Mouse (Mus musculus): ENCODE measurements at regions not wholly inside any gene's neighbourhood (a gene's known extent, or its start where the extent isn't known, plus 50 kb on each side); places are given as distances from the start of the nearest gene placed in this dataset.

- no peak for DNase-seq (ENCODE audit: low read depth)
These were observed 53.5 kb upstream of the Ptpn1 start for GRCm38 (mm10) chr2:167878255-167878865.

GRCm38 (mm10) chr2:167877254-167877870 lies 54.5 kb upstream of the Ptpn1 start:
- DNase-seq (ENCODE audit: low read depth): no peak

- DNase-seq (ENCODE audit: low read depth): no peak
These were observed 59.4 kb upstream of the Ptpn1 start for GRCm38 (mm10) chr2:167872507-167872906.

GRCm38 (mm10) chr2:167870153-167870552 lies 61.7 kb upstream of the Ptpn1 start:
- no peak for DNase-seq (ENCODE audit: low read depth)

GRCm38 (mm10) chr2:167866751-167867150 lies 65.1 kb upstream of the Ptpn1 start:
- peak; percentile 70 for DNase-seq (ENCODE audit: low read depth)

- no peak for DNase-seq (ENCODE audit: low read depth)
These were observed 66.3 kb upstream of the Ptpn1 start for GRCm38 (mm10) chr2:167865525-167865924.

GRCm38 (mm10) chr2:167864672-167865071 lies 67.2 kb upstream of the Ptpn1 start:
- DNase-seq (ENCODE audit: low read depth): no peak

GRCm38 (mm10) chr2:167864228-167864627 lies 67.6 kb upstream of the Ptpn1 start:
- no peak for DNase-seq (ENCODE audit: low read depth)

- no peak for DNase-seq (ENCODE audit: low read depth)
These were observed 68.2 kb upstream of the Ptpn1 start for GRCm38 (mm10) chr2:167863616-167864015.

GRCm38 (mm10) chr2:167861178-167861520 lies 70.7 kb upstream of the Ptpn1 start:
- no peak for DNase-seq (ENCODE audit: low read depth)

GRCm38 (mm10) chr2:167860457-167861177 lies 71.2 kb upstream of the Ptpn1 start:
- DNase-seq (ENCODE audit: low read depth): no peak

- DNase-seq (ENCODE audit: low read depth): no peak
These were observed 72.3 kb upstream of the Ptpn1 start for GRCm38 (mm10) chr2:167859575-167859974.

- DNase-seq (ENCODE audit: low read depth): no peak
These were observed 73.5 kb upstream of the Ptpn1 start for GRCm38 (mm10) chr2:167858346-167858745.

- no peak for DNase-seq (ENCODE audit: low read depth)
These were observed 73.9 kb upstream of the Ptpn1 start for GRCm38 (mm10) chr2:167857911-167858310.

- DNase-seq (ENCODE audit: low read depth): no peak
These were observed 74.9 kb upstream of the Ptpn1 start for GRCm38 (mm10) chr2:167856920-167857475.

GRCm38 (mm10) chr2:167856020-167856419 lies 75.8 kb upstream of the Ptpn1 start:
- DNase-seq (ENCODE audit: low read depth): no peak

GRCm38 (mm10) chr2:167854060-167854459 lies 77.8 kb upstream of the Ptpn1 start:
- no peak for DNase-seq (ENCODE audit: low read depth)

- no peak for DNase-seq (ENCODE audit: low read depth)
These were observed 78.4 kb upstream of the Ptpn1 start for GRCm38 (mm10) chr2:167853411-167853821.

- no peak for DNase-seq (ENCODE audit: low read depth)
These were observed 79.3 kb upstream of the Ptpn1 start for GRCm38 (mm10) chr2:167852582-167852981.

GRCm38 (mm10) chr2:167851216-167851896 lies 80.5 kb upstream of the Ptpn1 start:
- no peak for DNase-seq (ENCODE audit: low read depth)

- DNase-seq (ENCODE audit: low read depth): no peak
These were observed 81.8 kb upstream of the Ptpn1 start for GRCm38 (mm10) chr2:167849999-167850552.
